Mouse (Mus musculus) left cerebral cortex, adult 11 months (tissue): ENCODE measurements around the gene Vsig2.

ENCODE experiments used
- DNase-seq: peaks from one replicate; pipeline ENCODE4 v3.0.0; 2022; ENCODE audit warnings: low spot score

The Vsig2 gene

DNA sequence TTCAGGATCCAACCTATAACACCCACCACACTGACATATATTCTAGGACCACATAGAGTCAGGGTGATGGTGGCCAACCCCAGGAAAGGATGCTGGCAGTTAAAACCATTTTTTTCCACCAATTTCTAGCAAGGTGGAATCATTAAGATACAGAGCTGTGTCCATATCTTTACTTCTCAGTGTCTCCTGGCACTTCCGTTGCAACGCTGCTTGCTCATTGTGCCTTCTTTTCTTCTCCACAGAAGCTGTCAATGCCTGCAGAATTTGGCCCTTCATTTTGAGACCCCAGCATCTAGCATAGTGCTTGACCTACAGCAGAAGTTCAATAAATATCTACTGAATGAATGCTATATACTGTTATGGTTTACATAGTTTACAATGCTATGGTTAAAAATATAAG lies 28.0 kb downstream of the Vsig2 start:
- DNase-seq = no peak

DNA sequence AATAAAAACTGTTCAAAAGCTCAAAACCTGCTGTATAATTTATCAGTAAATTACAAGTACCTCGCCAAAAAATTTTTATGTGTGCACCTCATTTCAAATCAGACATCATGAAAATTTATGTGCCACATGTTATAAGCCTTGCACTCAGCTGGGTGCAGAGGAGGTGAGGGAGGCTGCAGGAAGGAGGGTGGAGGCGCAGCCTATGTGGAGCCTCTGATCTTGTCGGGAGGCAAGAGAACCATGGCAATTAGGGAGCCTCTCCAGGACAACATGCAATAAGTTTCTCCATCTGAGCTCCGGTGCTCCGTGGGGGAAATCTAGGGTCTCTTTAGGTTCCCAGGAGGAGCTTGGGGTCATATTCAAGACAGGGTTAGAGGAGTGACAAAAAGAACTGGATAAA lies 28.4 kb downstream of the Vsig2 start:
- no peak for DNase-seq

DNA sequence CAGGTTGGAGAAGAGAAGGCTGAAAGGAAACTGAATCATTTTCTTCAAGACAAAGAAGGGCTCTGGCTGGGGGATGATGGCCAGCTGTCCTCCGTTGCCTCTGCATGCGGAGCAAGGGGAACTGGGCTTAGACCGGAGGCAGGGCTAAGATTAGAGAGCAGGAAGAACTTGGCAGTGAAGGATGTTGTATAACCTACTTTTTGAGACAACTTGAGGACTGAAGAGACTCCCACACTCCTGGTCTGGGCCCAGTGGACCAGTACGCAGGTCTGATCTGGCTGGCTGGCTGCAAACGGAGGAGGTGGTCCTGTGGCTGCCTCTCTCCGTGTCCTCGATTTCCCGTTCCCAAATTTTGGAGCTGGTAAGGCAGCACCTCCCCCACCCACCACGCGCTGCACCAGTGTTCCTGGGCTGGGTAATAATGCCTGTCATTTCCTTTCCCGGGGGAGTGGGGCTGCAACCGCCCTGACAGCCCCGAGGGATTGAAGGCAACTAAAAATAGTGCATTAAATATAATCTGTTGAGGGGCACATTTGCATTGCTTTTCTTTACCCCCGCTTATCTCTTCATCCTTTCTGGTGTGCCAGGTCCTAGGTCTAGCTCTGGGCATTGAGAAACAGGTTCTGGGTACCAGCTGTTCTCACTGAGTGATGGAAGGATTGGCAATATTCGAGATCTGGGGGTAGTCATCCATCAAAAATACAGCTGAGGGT lies 29.0 kb downstream of the Vsig2 start:
- peak; percentile 61 for DNase-seq

- no peak for DNase-seq
Measured at GRCm38 (mm10) chr9:37568605-37569214, 29.7 kb downstream of the Vsig2 start.

DNA sequence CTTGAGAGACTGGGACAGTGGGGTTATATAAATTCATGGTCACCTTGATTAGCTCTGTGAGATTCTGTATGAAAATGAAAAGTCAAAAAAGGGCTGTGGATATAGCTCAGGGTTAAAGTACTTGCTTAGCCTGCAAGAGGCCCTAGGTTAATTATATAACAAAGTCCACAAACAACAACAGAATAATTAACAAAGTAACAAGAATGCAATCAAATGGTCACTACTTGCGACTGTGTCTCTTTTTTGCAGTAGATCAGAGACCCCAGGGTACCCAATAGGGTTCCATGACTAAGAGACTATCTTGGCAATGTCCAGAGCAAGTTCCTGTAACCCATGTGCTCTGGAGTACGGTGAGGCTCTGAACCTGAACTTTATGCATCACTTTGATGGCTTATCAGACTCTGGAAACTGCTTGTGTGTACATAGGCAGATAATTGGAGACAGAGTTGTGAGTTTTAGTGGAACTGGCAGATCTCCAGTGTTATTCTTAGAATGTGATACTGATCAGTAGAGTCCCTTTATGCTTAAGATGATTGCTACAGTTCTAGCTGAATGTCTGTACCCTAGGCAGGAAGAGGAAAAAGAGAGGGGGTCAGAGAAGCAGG lies 30.3 kb downstream of the Vsig2 start:
- no peak for DNase-seq

GRCm38 (mm10) chr9:37572204-37572876 lies 33.3 kb downstream of the Vsig2 start:
- no peak for DNase-seq

- peak; percentile 58 for DNase-seq
Measured at GRCm38 (mm10) chr9:37576436-37576930, 37.4 kb downstream of the Vsig2 start.

GRCm38 (mm10) chr9:37583594-37583993 lies 44.5 kb downstream of the Vsig2 start:
- DNase-seq = no peak

DNA sequence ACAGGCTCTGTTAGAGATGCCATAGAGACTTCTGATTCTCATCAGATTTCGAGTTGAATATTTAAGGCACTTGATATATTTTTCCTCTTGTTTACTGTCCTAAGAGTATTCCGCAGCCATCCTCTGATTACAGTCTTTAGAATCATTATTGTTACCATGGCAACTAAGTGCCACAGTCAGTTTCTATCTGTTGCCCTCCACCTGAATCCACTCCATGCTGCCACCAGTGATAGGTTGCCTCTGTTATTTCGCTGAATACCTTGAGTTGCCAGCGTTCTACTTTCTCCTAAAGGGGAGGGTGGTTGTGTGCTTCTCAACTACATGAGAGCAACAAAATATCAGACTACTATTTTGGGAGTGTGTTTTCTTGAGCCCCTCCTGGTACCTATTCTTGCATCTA lies 47.7 kb downstream of the Vsig2 start:
- no peak for DNase-seq

DNA sequence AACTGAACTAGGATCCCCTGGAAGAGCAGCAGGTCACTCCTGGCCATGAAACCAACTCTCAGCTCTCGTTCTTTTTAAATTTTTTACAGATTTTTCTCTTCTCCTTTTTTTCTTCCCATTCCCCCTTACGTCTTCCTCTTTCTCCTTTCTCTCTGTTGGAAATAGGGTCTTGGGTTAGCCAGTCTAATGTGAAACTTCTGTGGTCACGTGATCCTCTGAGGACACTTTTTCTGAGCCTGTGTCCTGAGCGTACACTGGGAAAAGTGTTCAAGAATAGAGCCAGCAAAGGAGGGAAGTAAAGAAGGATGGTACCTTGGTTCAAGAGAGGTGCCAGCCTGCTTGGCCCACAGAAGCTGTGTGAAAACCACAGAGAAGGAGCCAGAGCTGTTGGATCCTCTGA lies 51.3 kb downstream of the Vsig2 start:
- DNase-seq = no peak

- no peak for DNase-seq
Measured at GRCm38 (mm10) chr9:37592025-37592424, 53.0 kb downstream of the Vsig2 start.

- no peak for DNase-seq
Measured at GRCm38 (mm10) chr9:37592633-37593032, 53.6 kb downstream of the Vsig2 start.

GRCm38 (mm10) chr9:37593690-37594089 lies 54.6 kb downstream of the Vsig2 start:
- DNase-seq = no peak
